Mouse (Mus musculus) limb, embryonic 14.5 days (tissue): Measurements from ENCODE around the gene Atp6v1g2. TPM values are rescaled to one million over a fixed set of nuclear protein-coding genes. Genes with fewer than 3 reads are reported as not detected.

Experiments
- ATAC-seq: fragments of 200-750 bp; cut with Nextera tagmentation; 2 replicates; pipeline ENCODE4 v1.8.0; 2017; ENCODE audit warnings: low read depth, moderate number of reproducible peaks, moderate TSS enrichment; ENCODE audit not compliant: low FRiP score
- DNase-seq: peaks from one replicate; pipeline ENCODE4 v3.0.0-alpha.2; 2015; ENCODE audit warnings: low spot score
- H3K27ac ChIP-seq: fragments of 300-500 bp; sonication (generic); replicated peaks from 2 replicates; pipeline ENCODE4 v1.5.1; 2014; ENCODE audit warnings: low read depth, mild to moderate bottlenecking, low read length, moderate library complexity, mixed read lengths
- H3K27me3 ChIP-seq: fragments of 300-500 bp; sonication (generic); 2 replicates; pipeline ENCODE4 v1.6.1; 2014; ENCODE audit warnings: low read length, mixed read lengths; ENCODE audit not compliant: control insufficient read depth, insufficient read depth
- H3K36me3 ChIP-seq: fragments of 300-500 bp; sonication (generic); 2 replicates; pipeline ENCODE4 v1.6.1; 2014; ENCODE audit warnings: mild to moderate bottlenecking, low read length, moderate library complexity, mixed read lengths; ENCODE audit not compliant: control insufficient read depth, insufficient read depth
- H3K4me1 ChIP-seq: fragments of 300-500 bp; sonication (generic); 2 replicates; pipeline ENCODE4 v1.6.1; 2014; ENCODE audit warnings: antibody characterized with exemption, low read length, mixed read lengths; ENCODE audit not compliant: control insufficient read depth, insufficient read depth
- H3K4me2 ChIP-seq: fragments of 300-500 bp; sonication (generic); replicated peaks from 2 replicates; pipeline ENCODE4 v1.6.1; 2014; ENCODE audit warnings: low read depth, mild to moderate bottlenecking, low read length, moderate library complexity; ENCODE audit not compliant: severe bottlenecking
- H3K4me3 ChIP-seq: fragments of 300-500 bp; sonication (generic); replicated peaks from 2 replicates; pipeline ENCODE4 v1.5.1; 2014; ENCODE audit warnings: low read length
- H3K9ac ChIP-seq: fragments of 300-500 bp; sonication (generic); 2 replicates; pipeline ENCODE4 v1.6.1; 2014; ENCODE audit warnings: mild to moderate bottlenecking, low read depth, low read length, moderate library complexity; ENCODE audit not compliant: severe bottlenecking
- H3K9me3 ChIP-seq: fragments of 300-500 bp; sonication (generic); 2 replicates; pipeline ENCODE4 v1.6.1; 2016; ENCODE audit warnings: low read length; ENCODE audit not compliant: control insufficient read depth
- POLR2A ChIP-seq: fragments of 200-500 bp; IDR thresholded peaks from 2 replicates; pipeline ENCODE4 v1.8.0; 2012; ENCODE audit warnings: inconsistent platforms, mild to moderate bottlenecking, moderate library complexity, borderline replicate concordance; ENCODE audit not compliant: insufficient read depth, insufficient read length; ENCODE audit errors: extremely low read depth
- WGBS: fragments of 180-500 bp; shearing (Covaris S2); extraction: QIAGEN DNeasy Blood & Tissue Kit; methylation state at CpG from one replicate; pipeline ENCODE4 v1.1.7; 2014; 5-methylcytosine and 5-hydroxymethylcytosine counted together
- polyA plus RNA-seq, 2 experiments: library from polyadenylated mRNA; depleted of rRNA in 1 of 2; stranded (reverse) in 1 of 2; unstranded in 1 of 2; fragments of >200 nt; fragmentation: Nextera tagmentation in 1 of 2; extraction: Ambion mirVana in 1 of 2; gene quantifications; 2 replicates each; pipeline versions ENCODE4 v1.2.1 to v1.2.3; 2012 to 2014

Gene Atp6v1g2
- polyA plus RNA-seq, 2 experiments, result 3.6 to 11.2 TPM

- no peak for TF ChIP-seq POLR2A
- Histone ChIP-seq H3K4me1 (peaks cover 8% of the 10 kb centered on the region), H3K4me2 (no peak within 1 kb of the TSS), H3K9me3 (no peaks in the 10 kb centered on the region), H3K27ac (0 out of 2 replicates have a peak within 1 kb of the TSS, but pooled peaks have one; percentile 26), H3K36me3 (no peaks in the 10 kb centered on the region), H3K27me3 (no peaks in the 10 kb centered on the region), H3K9ac (no peak within 1 kb of the TSS), H3K4me3 (no peak within 1 kb of the TSS)
- ATAC-seq (no peak), DNase-seq (no peak)
- 68% methylated on average over 7 of the region's 7 CpGs for WGBS
Measured at GRCm38 (mm10) chr17:35187959-35188610, 45.4 kb upstream of the Atp6v1g2 start, which contains the start of gene Lst1. Gene Lst1 (minus strand): TSS chr17:35188439.

- peaks cover 8% of the 10 kb centered on the region for H3K4me1 ChIP-seq
- no peak for ATAC-seq
- H3K4me3 ChIP-seq, result no peak overlapping the region
- no peak overlapping the region for H3K9ac ChIP-seq
- DNase-seq, result no peak
- TF ChIP-seq POLR2A, result no peak
- H3K27me3 ChIP-seq, result no peaks in the 10 kb centered on the region; the same call in 1 of the 2 replicates
- no peaks in the 10 kb centered on the region for H3K36me3 ChIP-seq
- WGBS, result 80% methylated on average over 1 of the region's 1 CpGs
- H3K9me3 ChIP-seq, result no peaks in the 10 kb centered on the region
- H3K4me2 ChIP-seq, result no peak overlapping the region
- H3K27ac ChIP-seq, result no peak overlapping the region
Measured at GRCm38 (mm10) chr17:35189186-35189585, 44.3 kb upstream of the Atp6v1g2 start.

- H3K9me3 ChIP-seq, result no peaks in the 10 kb centered on the region
- DNase-seq (no peak), ATAC-seq (no peak)
- no peak overlapping the region for H3K27ac ChIP-seq
- 73% methylated on average over 4 of the region's 4 CpGs for WGBS
- no peaks in the 10 kb centered on the region for H3K36me3 ChIP-seq
- TF ChIP-seq POLR2A, result no peak
- H3K4me3 ChIP-seq, result no peak overlapping the region
- no peak overlapping the region for H3K9ac ChIP-seq
- peaks cover 8% of the 10 kb centered on the region for H3K4me1 ChIP-seq
- H3K4me2 ChIP-seq, result no peak overlapping the region
- H3K27me3 ChIP-seq, result peaks cover 5% of the 10 kb centered on the region; the same call in 1 of the 2 replicates
Measured at GRCm38 (mm10) chr17:35190096-35190495, 43.4 kb upstream of the Atp6v1g2 start.

GRCm38 (mm10) chr17:35191723-35192122 lies 41.7 kb upstream of the Atp6v1g2 start:
- DNase-seq (no peak), ATAC-seq (no peak)
- no peak overlapping the region for H3K4me2 ChIP-seq
- no peaks in the 10 kb centered on the region for H3K9me3 ChIP-seq
- 66% methylated on average over 2 of the region's 2 CpGs for WGBS
- no peak overlapping the region for H3K9ac ChIP-seq
- H3K36me3 ChIP-seq, result no peaks in the 10 kb centered on the region
- H3K27me3 ChIP-seq, result peaks cover 21% of the 10 kb centered on the region
- no peak overlapping the region for H3K27ac ChIP-seq
- no peak overlapping the region for H3K4me3 ChIP-seq
- H3K4me1 ChIP-seq, result peaks cover 5% of the 10 kb centered on the region; the same call in 1 of the 2 replicates
- no peak for TF ChIP-seq POLR2A

GRCm38 (mm10) chr17:35192924-35193323 lies 40.5 kb upstream of the Atp6v1g2 start:
- H3K4me3 ChIP-seq, result no peak overlapping the region
- TF ChIP-seq POLR2A, result no peak

More at GRCm38 (mm10) chr17:35192924-35193323, 40.5 kb upstream of the Atp6v1g2 start:
- no peak overlapping the region for H3K27ac ChIP-seq
- no peaks in the 10 kb centered on the region for H3K36me3 ChIP-seq
- no peak overlapping the region for H3K9ac ChIP-seq
- ATAC-seq, result no peak
- no peaks in the 10 kb centered on the region for H3K9me3 ChIP-seq
- peaks cover 4% of the 10 kb centered on the region; the same call in 1 of the 2 replicates for H3K4me1 ChIP-seq
- H3K4me2 ChIP-seq, result no peak overlapping the region
- H3K27me3 ChIP-seq, result peaks cover 21% of the 10 kb centered on the region
- 86% methylated on average over 5 of the region's 5 CpGs for WGBS
- DNase-seq, result no peak
